Mouse (Mus musculus) limb, embryonic 13.5 days (tissue): ENCODE results near the gene Casc3. TPM values are rescaled to one million over a fixed set of nuclear protein-coding genes. Genes with fewer than 3 reads are reported as not detected.

Source experiments
- ATAC-seq: fragments of 200-750 bp; cut with Nextera tagmentation; 2 replicates; pipeline ENCODE4 v1.8.0; 2017; ENCODE audit warnings: low read depth, moderate number of reproducible peaks, moderate TSS enrichment; ENCODE audit not compliant: low FRiP score
- H3K27ac ChIP-seq: fragments of 300-500 bp; sonication (generic); 2 replicates; pipeline ENCODE4 v1.5.1; 2015; ENCODE audit warnings: inconsistent platforms, mild to moderate bottlenecking, moderate library complexity
- H3K27me3 ChIP-seq: fragments of 300-500 bp; sonication (generic); 2 replicates; pipeline ENCODE4 v1.6.1; 2015; ENCODE audit warnings: mild to moderate bottlenecking, inconsistent platforms
- H3K36me3 ChIP-seq: fragments of 300-500 bp; sonication (generic); 2 replicates; pipeline ENCODE4 v1.6.1; 2015; ENCODE audit warnings: inconsistent platforms, mild to moderate bottlenecking, moderate library complexity
- H3K4me1 ChIP-seq: fragments of 300-500 bp; sonication (generic); 2 replicates; pipeline ENCODE4 v1.6.1; 2015; ENCODE audit warnings: inconsistent platforms
- H3K4me2 ChIP-seq: fragments of 300-500 bp; sonication (generic); replicated peaks from 2 replicates; pipeline ENCODE4 v1.6.1; 2015; ENCODE audit warnings: inconsistent platforms, mild to moderate bottlenecking, moderate library complexity
- H3K4me3 ChIP-seq: fragments of 300-500 bp; sonication (generic); 2 replicates; pipeline ENCODE4 v1.5.1; 2015; ENCODE audit warnings: moderate library complexity, mild to moderate bottlenecking, inconsistent platforms
- H3K9ac ChIP-seq: fragments of 300-500 bp; sonication (generic); 2 replicates; pipeline ENCODE4 v1.6.1; 2015; ENCODE audit warnings: mild to moderate bottlenecking, inconsistent platforms
- H3K9me3 ChIP-seq: fragments of 300-500 bp; sonication (generic); 2 replicates; pipeline ENCODE4 v1.6.1; 2016; ENCODE audit warnings: inconsistent platforms
- WGBS: fragments of 180-500 bp; shearing (Covaris S2); methylation state at CpG from one replicate; pipeline ENCODE4 v1.1.7; 2015; 5-methylcytosine and 5-hydroxymethylcytosine counted together
- polyA plus RNA-seq: library from polyadenylated mRNA; unstranded; fragments of >200 nt; fragmentation: Nextera tagmentation; extraction: Ambion mirVana; gene quantifications from 2 replicates; pipeline ENCODE4 v1.2.1, GENCODE M21; 2015

The Casc3 gene
- polyA plus RNA-seq, 1 experiment from 2014 or later, result 39.5 TPM

GRCm38 (mm10) chr11:98775348-98776051 is 29.2 kb upstream of the Casc3 start:
- peak; percentile 72 for ATAC-seq
- H3K9ac ChIP-seq, result peak overlapping the region; percentile 35; the same call in 1 of the 2 replicates
- H3K27me3 ChIP-seq, result no peaks in the 10 kb centered on the region
- H3K9me3 ChIP-seq, result no peaks in the 10 kb centered on the region
- H3K4me1 ChIP-seq, result peaks cover 52% of the 10 kb centered on the region
- peak overlapping the region; percentile 74 for H3K4me2 ChIP-seq
- peak overlapping the region; percentile 40 for H3K4me3 ChIP-seq
- peak overlapping the region; percentile 90 for H3K27ac ChIP-seq
- H3K36me3 ChIP-seq, result peaks cover 10% of the 10 kb centered on the region
- 2% methylated on average over 15 of the region's 15 CpGs for WGBS

GRCm38 (mm10) chr11:98776052-98776764 is 28.5 kb upstream of the Casc3 start:
- H3K9me3 ChIP-seq, result no peaks in the 10 kb centered on the region
- peak overlapping the region; percentile 74 for H3K4me2 ChIP-seq
- peaks cover 52% of the 10 kb centered on the region for H3K4me1 ChIP-seq
- peaks cover 5% of the 10 kb centered on the region for H3K36me3 ChIP-seq
- peak overlapping the region; percentile 90 for H3K27ac ChIP-seq
- peak overlapping the region; percentile 35; the same call in 1 of the 2 replicates for H3K9ac ChIP-seq
- H3K4me3 ChIP-seq, result peak overlapping the region; percentile 40; the same call in 1 of the 2 replicates
- WGBS, result 39% methylated on average over 12 of the region's 12 CpGs
- ATAC-seq, result no peak
- H3K27me3 ChIP-seq, result no peaks in the 10 kb centered on the region

- H3K27me3 ChIP-seq, result no peaks in the 10 kb centered on the region
- peak overlapping the region; percentile 74 for H3K4me2 ChIP-seq
- H3K4me1 ChIP-seq, result peaks cover 61% of the 10 kb centered on the region
- H3K9ac ChIP-seq, result peak overlapping the region; percentile 45
- no peaks in the 10 kb centered on the region for H3K36me3 ChIP-seq
- no peaks in the 10 kb centered on the region for H3K9me3 ChIP-seq
- no peak for ATAC-seq
- H3K4me3 ChIP-seq, result peak overlapping the region; percentile 14; the same call in 1 of the 2 replicates
- peak overlapping the region; percentile 90 for H3K27ac ChIP-seq
- 7% methylated on average over 9 of the region's 9 CpGs for WGBS
These were observed 27.7 kb upstream of the Casc3 start for GRCm38 (mm10) chr11:98776843-98777590.

- no peak overlapping the region for H3K9ac ChIP-seq
- H3K4me3 ChIP-seq, result no peak overlapping the region
- peaks cover 65% of the 10 kb centered on the region for H3K4me1 ChIP-seq
- H3K27me3 ChIP-seq, result no peaks in the 10 kb centered on the region
- no peaks in the 10 kb centered on the region for H3K36me3 ChIP-seq
- no peaks in the 10 kb centered on the region for H3K9me3 ChIP-seq
- ATAC-seq, result no peak
- peak overlapping the region; percentile 74; the same call in 1 of the 2 replicates for H3K4me2 ChIP-seq
- H3K27ac ChIP-seq, result peak overlapping the region; percentile 90; the same call in 1 of the 2 replicates
These were observed 26.8 kb upstream of the Casc3 start for GRCm38 (mm10) chr11:98777888-98778287.

GRCm38 (mm10) chr11:98781851-98782512 is 22.7 kb upstream of the Casc3 start:
- Histone ChIP-seq H3K4me1 (peaks cover 66% of the 10 kb centered on the region), H3K4me2 (peak overlapping the region; percentile 58), H3K9ac (0 out of 2 replicates have a peak overlapping the region, but pooled peaks have one; percentile 36), H3K4me3 (no peak overlapping the region), H3K27ac (peak overlapping the region; percentile 94), H3K27me3 (no peaks in the 10 kb centered on the region), H3K36me3 (no peaks in the 10 kb centered on the region), H3K9me3 (no peaks in the 10 kb centered on the region)
- 19% methylated on average over 12 of the region's 14 CpGs for WGBS
- ATAC-seq, result no peak

- H3K27ac ChIP-seq, result peak overlapping the region; percentile 94
- peaks cover 66% of the 10 kb centered on the region for H3K4me1 ChIP-seq
- H3K36me3 ChIP-seq, result no peaks in the 10 kb centered on the region
- WGBS, result 4% methylated on average over 17 of the region's 17 CpGs
- H3K4me3 ChIP-seq, result peak overlapping the region; percentile 19
- 0 out of 2 replicates have a peak, but pooled peaks have one; percentile 0 for ATAC-seq
- no peaks in the 10 kb centered on the region for H3K9me3 ChIP-seq
- H3K27me3 ChIP-seq, result no peaks in the 10 kb centered on the region
- H3K9ac ChIP-seq, result peak overlapping the region; percentile 55
- H3K4me2 ChIP-seq, result peak overlapping the region; percentile 58
These were observed 22.0 kb upstream of the Casc3 start for GRCm38 (mm10) chr11:98782651-98783235.

GRCm38 (mm10) chr11:98783236-98783696 is 21.4 kb upstream of the Casc3 start:
- Histone ChIP-seq H3K9ac (peak overlapping the region; percentile 55), H3K4me3 (peak overlapping the region; percentile 19), H3K4me2 (peak overlapping the region; percentile 58), H3K27ac (peak overlapping the region; percentile 94), H3K4me1 (peaks cover 66% of the 10 kb centered on the region), H3K27me3 (no peaks in the 10 kb centered on the region), H3K9me3 (no peaks in the 10 kb centered on the region), H3K36me3 (no peaks in the 10 kb centered on the region)
- peak; percentile 49 for ATAC-seq
- 1% methylated on average over 20 of the region's 20 CpGs for WGBS

- Histone ChIP-seq H3K4me2 (no peak overlapping the region; the same call in 1 of the 2 replicates), H3K9ac (no peak overlapping the region), H3K4me3 (no peak overlapping the region), H3K27ac (peak overlapping the region; percentile 94; the same call in 1 of the 2 replicates), H3K27me3 (no peaks in the 10 kb centered on the region), H3K4me1 (peaks cover 71% of the 10 kb centered on the region), H3K36me3 (no peaks in the 10 kb centered on the region), H3K9me3 (no peaks in the 10 kb centered on the region)
- WGBS, result 65% methylated on average over 4 of the region's 4 CpGs
- ATAC-seq, result no peak
These were observed 20.6 kb upstream of the Casc3 start for GRCm38 (mm10) chr11:98784139-98784538.

- Histone ChIP-seq H3K27ac (peak overlapping the region; percentile 86), H3K4me1 (peaks cover 76% of the 10 kb centered on the region), H3K9ac (peak overlapping the region; percentile 13; the same call in 1 of the 2 replicates), H3K4me2 (peak overlapping the region; percentile 44), H3K4me3 (no peak overlapping the region), H3K9me3 (no peaks in the 10 kb centered on the region), H3K36me3 (no peaks in the 10 kb centered on the region), H3K27me3 (no peaks in the 10 kb centered on the region)
- no peak for ATAC-seq
- 50% methylated on average over 10 of the region's 10 CpGs for WGBS
These were observed 19.5 kb upstream of the Casc3 start for GRCm38 (mm10) chr11:98785214-98785613.

- peaks cover 76% of the 10 kb centered on the region for H3K4me1 ChIP-seq
- H3K4me3 ChIP-seq, result 0 out of 2 replicates have a peak overlapping the region, but pooled peaks have one; percentile 10
- no peak overlapping the region for H3K9ac ChIP-seq
These were observed 18.9 kb upstream of the Casc3 start for GRCm38 (mm10) chr11:98785772-98786281.

More at GRCm38 (mm10) chr11:98785772-98786281, 18.9 kb upstream of the Casc3 start:
- Histone ChIP-seq H3K27me3 (no peaks in the 10 kb centered on the region), H3K36me3 (no peaks in the 10 kb centered on the region), H3K27ac (peak overlapping the region; percentile 86), H3K9me3 (no peaks in the 10 kb centered on the region), H3K4me2 (peak overlapping the region; percentile 44)
- no peak for ATAC-seq
- 10% methylated on average over 12 of the region's 12 CpGs for WGBS
